Mouse (Mus musculus) layer of hippocampus, adult 2 months (tissue): ENCODE results near the gene Arrb2. TPM values are rescaled to one million over a fixed set of nuclear protein-coding genes. Genes with fewer than 3 reads are reported as not detected.
A peak's percentile ranks its signal among the peaks of the same experiment; 100 is the strongest.

ENCODE experiments used
- DNase-seq, 2 experiments: peaks; one replicate each; pipeline ENCODE4 v3.0.0; 2022; ENCODE audit warnings: low spot score in 2 of 2
- H3K27ac ChIP-seq: fragments of 200-600 bp; 2 replicates; pipeline ENCODE4 v1.8.1; 2022
- H3K4me3 ChIP-seq: fragments of 200-600 bp; 2 replicates; pipeline ENCODE4 v1.8.1; 2022; ENCODE audit warnings: mild to moderate bottlenecking
- CTCF ChIP-seq: fragments of 200-600 bp; conservative IDR thresholded peaks from 2 replicates; pipeline ENCODE4 v1.8.1; 2022; ENCODE audit warnings: antibody characterized with exemption, mild to moderate bottlenecking, moderate library complexity
- microRNA-seq, 2 experiments: library from miRNA; unstranded; fragments of <30 nt; microRNA quantifications; one replicate each; pipeline ENCODE4 v1.2.0; 2021
- total RNA-seq, 2 experiments: library from RNA; stranded (reverse); gene quantifications; 2 replicates each; pipeline ENCODE4 v1.2.3; 2021

Arrb2 gene
- total RNA-seq, 2 experiments from 2014 or later = 99.9 TPM

DNA sequence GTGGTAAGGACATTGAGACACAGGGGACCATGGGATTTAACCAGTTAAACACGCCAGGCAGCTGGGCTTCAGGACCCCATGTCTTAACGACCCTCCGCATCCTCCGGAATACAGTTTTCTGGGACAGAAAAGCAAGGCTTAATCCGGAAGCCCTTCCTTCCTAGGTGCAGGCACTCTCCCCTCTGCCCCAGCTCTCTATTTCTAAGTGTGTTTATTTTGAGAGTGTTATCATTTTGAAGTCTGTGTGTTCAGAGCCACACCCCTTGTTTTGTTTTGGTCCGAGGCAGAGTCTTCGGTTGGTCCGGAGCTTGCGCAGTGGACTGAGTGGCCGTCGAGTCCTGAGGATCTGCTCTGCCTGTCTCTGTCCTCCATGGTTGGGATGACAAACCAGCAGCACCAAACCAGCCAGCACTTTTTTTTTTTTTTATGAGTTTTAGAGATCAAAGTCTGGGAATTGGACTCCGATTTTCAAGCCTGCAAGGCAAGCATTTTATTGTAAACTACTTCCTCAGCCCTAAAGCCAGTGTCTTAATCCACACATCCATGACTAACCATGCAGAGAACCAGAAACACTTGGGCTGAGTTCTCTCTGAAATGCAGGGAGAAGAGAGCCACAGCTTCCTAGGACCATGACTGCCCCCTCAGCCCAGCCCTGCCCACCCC is 42.6 kb downstream of the Arrb2 start:
- DNase-seq = no peak
- no peak for TF ChIP-seq CTCF
- H3K27ac ChIP-seq = no peak overlapping the region
- H3K4me3 ChIP-seq = no peak overlapping the region

DNA sequence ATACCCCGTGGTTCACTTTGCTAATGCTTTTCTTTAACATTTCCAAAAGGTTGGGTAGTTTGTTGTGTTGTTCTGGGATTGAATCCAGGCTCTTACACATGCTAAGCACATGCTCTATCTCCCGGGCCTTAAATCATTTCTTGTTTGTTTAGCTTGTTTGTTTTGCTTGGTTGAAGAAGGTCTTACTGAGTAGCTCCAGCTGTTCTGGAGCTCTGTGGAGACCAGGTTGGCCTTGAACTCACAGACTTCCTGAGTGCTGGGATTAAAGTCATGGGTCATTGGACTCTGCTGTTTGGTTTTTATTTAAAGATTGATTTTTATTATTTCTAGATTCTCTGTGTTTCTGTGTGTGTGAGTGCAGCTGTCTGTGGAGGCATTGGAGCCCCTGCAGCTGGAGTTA is 53.1 kb downstream of the Arrb2 start:
- Histone ChIP-seq H3K4me3 (no peak overlapping the region), H3K27ac (no peak overlapping the region)
- no peak for DNase-seq
- no peak for TF ChIP-seq CTCF

DNA sequence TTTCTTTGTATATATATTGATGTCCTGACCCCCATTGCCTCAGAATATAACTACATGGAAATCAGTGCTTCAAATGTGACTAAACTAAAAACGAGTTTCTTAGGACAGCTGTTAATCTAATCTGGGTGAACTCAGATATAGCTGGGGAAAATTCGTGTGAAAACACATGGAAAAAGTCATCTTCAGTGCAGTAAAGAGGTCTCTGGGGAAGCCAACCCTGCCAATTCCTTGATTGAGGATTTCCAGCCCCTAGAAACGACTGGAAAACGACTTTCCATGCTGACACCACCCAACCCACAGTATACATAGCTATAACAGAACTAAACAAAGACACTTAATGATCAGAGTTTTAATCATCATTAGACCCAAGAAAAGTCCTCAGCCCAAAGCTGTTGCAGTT is 55.4 kb downstream of the Arrb2 start:
- Histone ChIP-seq H3K27ac (no peak overlapping the region), H3K4me3 (no peak overlapping the region)
- DNase-seq = no peak
- no peak for TF ChIP-seq CTCF

DNA sequence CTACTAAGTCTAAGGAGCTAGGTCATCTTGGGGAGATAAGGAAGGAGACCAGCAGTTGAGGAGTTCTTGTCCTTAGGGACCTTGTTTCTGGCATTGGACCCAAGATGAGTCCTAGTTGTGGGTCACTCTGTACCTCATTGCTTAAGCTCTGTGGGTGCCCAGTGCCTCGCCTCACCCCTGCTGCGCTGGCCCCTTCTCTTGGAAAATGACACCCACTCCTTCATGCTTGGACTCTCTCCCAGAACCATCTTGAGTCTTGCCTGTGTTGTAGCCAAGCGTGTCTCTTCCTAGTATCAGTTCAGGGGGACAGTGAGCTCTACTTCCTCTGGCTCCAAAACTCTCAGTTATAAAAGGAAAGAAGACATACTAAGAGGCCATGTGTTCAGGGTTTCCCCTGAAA is 56.7 kb downstream of the Arrb2 start:
- DNase-seq = no peak
- TF ChIP-seq CTCF = no peak
- H3K27ac ChIP-seq = peak overlapping the region; percentile 32; the same call in 1 of the 2 replicates
- H3K4me3 ChIP-seq = no peak overlapping the region

DNA sequence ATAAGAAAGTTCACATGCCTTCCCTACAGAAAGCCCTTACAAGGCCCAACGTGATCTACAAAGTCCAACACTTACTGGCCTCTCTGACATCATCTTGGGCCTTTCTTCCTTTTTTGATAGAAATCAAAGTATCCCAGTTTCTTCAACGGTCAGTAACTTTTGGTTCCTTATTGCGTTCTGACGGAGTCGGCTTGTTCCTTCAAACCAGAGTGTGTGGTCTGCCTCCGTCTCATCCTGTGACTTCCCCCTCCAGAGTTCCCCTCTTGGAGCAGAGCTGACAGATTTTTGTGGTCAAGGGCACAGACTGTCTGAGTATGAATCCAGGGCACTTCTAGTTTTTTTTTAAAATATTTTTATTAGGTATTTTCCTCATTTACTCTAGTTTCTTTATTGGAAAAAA is 57.2 kb downstream of the Arrb2 start:
- peak overlapping the region; percentile 32; the same call in 1 of the 2 replicates for H3K27ac ChIP-seq
- DNase-seq = no peak
- no peak overlapping the region for H3K4me3 ChIP-seq
- no peak for TF ChIP-seq CTCF

Small RNAs within 50 kb of the gene (microRNA-seq; reads per million reads assigned to microRNA genes)
- gene Mir7115 = 2.2 to 2.9 reads per million in 2 experiments

Other genes starting within 250 kb of the Arrb2 start
- 10 to 100 TPM; 35.2 to 47.0 TPM for gene Slc16a11, start 219.9 kb upstream of the Arrb2 start, total RNA-seq
- 10 to 100 TPM in 1 of 2 experiments, 1 to 10 TPM in 1; 7.9 to 11.0 TPM for gene Slc16a13, start 211.6 kb upstream of the Arrb2 start, total RNA-seq
- gene Bcl6b, start 202.8 kb upstream of the Arrb2 start, total RNA-seq = 1 to 10 TPM in 1 of 2 experiments, under 1 TPM in 1; 0.83 to 1.4 TPM
- gene 0610010K14Rik, start 194.7 kb upstream of the Arrb2 start, total RNA-seq = 10 to 100 TPM; 43.8 to 48.7 TPM
- 1 to 10 TPM; 3.9 to 4.3 TPM for gene Gm21988, start 192.8 kb upstream of the Arrb2 start, total RNA-seq
- 100 to 1,000 TPM; 272 to 278 TPM for gene Rnasek, start 192.8 kb upstream of the Arrb2 start, total RNA-seq
- under 1 TPM; 0.13 to 0.27 TPM for gene Alox12, start 177.3 kb upstream of the Arrb2 start, total RNA-seq
- gene Alox12e, start 110.0 kb upstream of the Arrb2 start, total RNA-seq = not detected
- gene Alox15, start 80.6 kb upstream of the Arrb2 start, total RNA-seq = under 1 TPM in 1 of 2 experiments, not detected in 1; 0.26 TPM
- 10 to 100 TPM; 33.2 to 40.1 TPM for gene Pelp1, start 22.6 kb upstream of the Arrb2 start, total RNA-seq
- gene Med11, start 19.3 kb downstream of the Arrb2 start, total RNA-seq = 10 to 100 TPM; 13.5 to 15.6 TPM
- under 1 TPM; 0.12 to 0.72 TPM for gene Zmynd15, start 26.8 kb downstream of the Arrb2 start, total RNA-seq
- 1 to 10 TPM in 1 of 2 experiments, under 1 TPM in 1; 0.96 to 1.1 TPM for gene Cxcl16, start 27.3 kb downstream of the Arrb2 start, total RNA-seq
- gene Tm4sf5, start 72.6 kb downstream of the Arrb2 start, total RNA-seq = not detected
- gene Vmo1, start 82.0 kb downstream of the Arrb2 start, total RNA-seq = not detected
- gene Gltpd2, start 86.6 kb downstream of the Arrb2 start, total RNA-seq = not detected
- 100 to 1,000 TPM; 178 to 188 TPM for gene Psmb6, start 92.7 kb downstream of the Arrb2 start, total RNA-seq
- not detected for gene Gm40193, start 100.3 kb downstream of the Arrb2 start, total RNA-seq
- gene Pld2, start 107.4 kb downstream of the Arrb2 start, total RNA-seq = 10 to 100 TPM; 17.7 to 19.2 TPM
- gene Mink1, start 130.2 kb downstream of the Arrb2 start, total RNA-seq = 100 to 1,000 TPM; 505 to 510 TPM
- gene 4930544D05Rik, start 183.2 kb downstream of the Arrb2 start, total RNA-seq = under 1 TPM; 0.47 to 0.72 TPM
- gene Chrne, start 186.6 kb downstream of the Arrb2 start, total RNA-seq = not detected
- not detected for gene Gp1ba, start 206.5 kb downstream of the Arrb2 start, total RNA-seq
- 10 to 100 TPM; 88.8 to 99.4 TPM for gene Rnf167, start 214.6 kb downstream of the Arrb2 start, total RNA-seq
- 100 to 1,000 TPM; 115 to 123 TPM for gene Slc25a11, start 214.8 kb downstream of the Arrb2 start, total RNA-seq
- 100 to 1,000 TPM; 333 to 349 TPM for gene Pfn1, start 222.0 kb downstream of the Arrb2 start, total RNA-seq
- gene Eno3, start 224.6 kb downstream of the Arrb2 start, total RNA-seq = 1 to 10 TPM; 6.6 to 7.9 TPM
- 10 to 100 TPM; 50.8 to 54.7 TPM for gene Spag7, start 236.8 kb downstream of the Arrb2 start, total RNA-seq